Mouse (Mus musculus) brown adipose tissue, adult 24 weeks (tissue): Measurements from ENCODE around the gene Maip1. TPM values are rescaled to one million over a fixed set of nuclear protein-coding genes. Genes with fewer than 3 reads are reported as not detected.

Experiments
- H3K27ac ChIP-seq: fragments of 200-500 bp; replicated peaks from 2 replicates; pipeline ENCODE4 v1.5.1; 2012; ENCODE audit warnings: low read depth, mild to moderate bottlenecking, low read length
- H3K4me1 ChIP-seq: fragments of 200-500 bp; 2 replicates; pipeline ENCODE4 v1.6.1; 2012; ENCODE audit warnings: low read length, mixed read lengths; ENCODE audit not compliant: control insufficient read depth, insufficient read depth, insufficient read length
- H3K4me3 ChIP-seq: fragments of 200-500 bp; 2 replicates; pipeline ENCODE4 v1.5.1; 2012; ENCODE audit warnings: low read depth, mild to moderate bottlenecking, low read length, moderate library complexity; ENCODE audit not compliant: insufficient read depth
- polyA plus RNA-seq: library from polyadenylated mRNA; stranded (reverse); fragments of >200 nt; gene quantifications from 2 replicates; pipeline ENCODE4 v1.2.4, GENCODE M21; 2012; ENCODE audit not compliant: missing spikeins, insufficient read depth, insufficient read length

Gene Maip1
- 15.7 and 16.7 TPM in 2 replicates for polyA plus RNA-seq

- Histone ChIP-seq H3K4me1 (0 out of 2 replicates have a peak, but pooled peaks cover 2% of the 10 kb centered on the region), H3K4me3 (peak within 1 kb of the TSS; percentile 96), H3K27ac (peak within 1 kb of the TSS; percentile 98)
Measured at GRCm38 (mm10) chr1:57406187-57407151, at the start of gene Maip1, which contains the start of gene Tyw5. Maip1 (plus strand) TSS chr1:57406328. Tyw5 (minus strand) TSS chr1:57407101.

GRCm38 (mm10) chr1:57358546-57358945 is 47.6 kb upstream of the Maip1 start:
- no peak overlapping the region for H3K4me3 ChIP-seq
- no peak overlapping the region for H3K27ac ChIP-seq
- no peaks in the 10 kb centered on the region for H3K4me1 ChIP-seq

- Histone ChIP-seq H3K4me3 (no peak overlapping the region), H3K4me1 (no peaks in the 10 kb centered on the region), H3K27ac (no peak overlapping the region)
Measured at GRCm38 (mm10) chr1:57367446-57367845, 38.7 kb upstream of the Maip1 start.

- Histone ChIP-seq H3K4me1 (no peaks in the 10 kb centered on the region), H3K4me3 (no peak overlapping the region), H3K27ac (no peak overlapping the region)
Measured at GRCm38 (mm10) chr1:57369111-57369510, 37.0 kb upstream of the Maip1 start.

- H3K4me3 ChIP-seq, result no peak overlapping the region
- H3K4me1 ChIP-seq, result no peaks in the 10 kb centered on the region
- H3K27ac ChIP-seq, result no peak overlapping the region
Measured at GRCm38 (mm10) chr1:57370451-57370850, 35.7 kb upstream of the Maip1 start.

- Histone ChIP-seq H3K4me3 (no peak overlapping the region), H3K4me1 (no peaks in the 10 kb centered on the region), H3K27ac (no peak overlapping the region)
Measured at GRCm38 (mm10) chr1:57375276-57375675, 30.9 kb upstream of the Maip1 start.

- no peak overlapping the region for H3K27ac ChIP-seq
- H3K4me3 ChIP-seq, result no peak overlapping the region
- no peaks in the 10 kb centered on the region for H3K4me1 ChIP-seq
Measured at GRCm38 (mm10) chr1:57376806-57377205, 29.3 kb upstream of the Maip1 start.

GRCm38 (mm10) chr1:57377376-57378341 is 28.5 kb upstream of the Maip1 start, which contains the start of gene 1700066M21Rik:
1700066M21Rik (plus strand) TSS chr1:57377620.
- Histone ChIP-seq H3K4me1 (no peaks in the 10 kb centered on the region), H3K4me3 (peak within 1 kb of the TSS; percentile 87), H3K27ac (no peak within 1 kb of the TSS)

GRCm38 (mm10) chr1:57386519-57386918 is 19.6 kb upstream of the Maip1 start:
- H3K4me1 ChIP-seq, result no peaks in the 10 kb centered on the region
- H3K27ac ChIP-seq, result no peak overlapping the region
- H3K4me3 ChIP-seq, result no peak overlapping the region

GRCm38 (mm10) chr1:57387876-57388275 is 18.3 kb upstream of the Maip1 start:
- no peak overlapping the region for H3K4me3 ChIP-seq
- H3K27ac ChIP-seq, result no peak overlapping the region

GRCm38 (mm10) chr1:57388402-57389155 is 17.5 kb upstream of the Maip1 start:
- Histone ChIP-seq H3K4me1 (no peaks in the 10 kb centered on the region), H3K4me3 (no peak overlapping the region), H3K27ac (no peak overlapping the region)

More at GRCm38 (mm10) chr1:57387876-57388275, 18.3 kb upstream of the Maip1 start:
- H3K4me1 ChIP-seq, result no peaks in the 10 kb centered on the region

GRCm38 (mm10) chr1:57390993-57391790 is 14.9 kb upstream of the Maip1 start:
- Histone ChIP-seq H3K4me3 (no peak overlapping the region), H3K4me1 (no peaks in the 10 kb centered on the region), H3K27ac (no peak overlapping the region)

GRCm38 (mm10) chr1:57392417-57392816 is 13.7 kb upstream of the Maip1 start:
- no peak overlapping the region for H3K4me3 ChIP-seq
- H3K27ac ChIP-seq, result no peak overlapping the region
- H3K4me1 ChIP-seq, result no peaks in the 10 kb centered on the region

GRCm38 (mm10) chr1:57394051-57394450 is 12.1 kb upstream of the Maip1 start:
- no peaks in the 10 kb centered on the region for H3K4me1 ChIP-seq
- no peak overlapping the region for H3K4me3 ChIP-seq
- H3K27ac ChIP-seq, result no peak overlapping the region
